Mouse (Mus musculus): ENCODE measurements around the gene Pole2. TPM values are rescaled to one million over a fixed set of nuclear protein-coding genes. Genes with fewer than 3 reads are reported as not detected.

The Pole2 gene
- polyA plus RNA-seq, 1 experiment, result 1.1 TPM

GRCm38 (mm10) chr12:69156436-69156835 is 71.6 kb downstream of the Pole2 start:
- TF ChIP-seq POLR2A (IDR thresholded peaks at IDR 0.05; ENCODE audit: extremely low read depth, insufficient read depth, low read length), result no peak
- no peak for TF ChIP-seq CTCF (IDR thresholded peaks at IDR 0.05; ENCODE audit: extremely low read depth, insufficient read depth, low read length)
- peaks cover 3% of the 10 kb centered on the region; the same call in 1 of the 2 replicates for H3K4me1 ChIP-seq (ENCODE audit: control insufficient read depth, insufficient read depth, low read length)

DNA sequence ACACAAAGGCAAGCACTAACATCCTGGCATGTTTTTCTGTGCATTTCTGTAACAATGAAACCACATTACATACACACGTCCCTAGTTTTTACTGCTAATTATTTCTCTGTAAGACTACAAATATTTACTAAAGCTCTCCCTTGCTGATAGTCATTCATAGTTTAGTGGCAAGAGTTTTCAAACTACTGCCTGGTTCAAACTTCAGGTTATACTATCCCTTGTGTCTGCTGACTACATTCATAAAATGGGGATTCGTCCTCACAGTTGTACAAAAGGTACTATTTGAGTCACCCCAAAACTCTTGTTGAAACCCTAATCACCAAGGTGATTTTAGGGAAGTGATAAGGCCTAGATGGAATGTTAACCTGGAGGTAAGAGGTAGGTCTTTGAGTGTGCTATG is 72.1 kb downstream of the Pole2 start:
- Histone ChIP-seq H3K27ac (ENCODE audit: insufficient read depth, low read length) (no peak overlapping the region), H3K4me3 (ENCODE audit: insufficient read depth, low read length) (no peak overlapping the region), H3K4me1 (ENCODE audit: control insufficient read depth, insufficient read depth, low read length) (peaks cover 3% of the 10 kb centered on the region; the same call in 1 of the 2 replicates)
- no peak for TF ChIP-seq CTCF (IDR thresholded peaks at IDR 0.05; ENCODE audit: extremely low read depth, insufficient read depth, low read length)
- no peak for TF ChIP-seq POLR2A (IDR thresholded peaks at IDR 0.05; ENCODE audit: extremely low read depth, insufficient read depth, low read length)

More at GRCm38 (mm10) chr12:69156436-69156835, 71.6 kb downstream of the Pole2 start:
- Histone ChIP-seq H3K4me3 (ENCODE audit: insufficient read depth, low read length) (no peak overlapping the region), H3K27ac (ENCODE audit: insufficient read depth, low read length) (no peak overlapping the region)

Other genes starting within 250 kb of the Pole2 start
- gene Rps29, start 69.0 kb downstream of the Pole2 start, polyA plus RNA-seq (2012; rRNA removed), result 1,487 and 1,750 TPM in 2 replicates
- gene Lrr1, start 59.4 kb downstream of the Pole2 start, polyA plus RNA-seq (2012; rRNA removed), result 0.13 and 0.15 TPM in 2 replicates
- gene Rpl36al, start 44.1 kb downstream of the Pole2 start, polyA plus RNA-seq (2012; rRNA removed), result 324 and 336 TPM in 2 replicates
- gene Mgat2, start 44.0 kb downstream of the Pole2 start, polyA plus RNA-seq (2012; rRNA removed), result 15.2 and 15.3 TPM in 2 replicates
- 0.61 and 0.64 TPM in 2 replicates for gene Gm49383, start 31.1 kb downstream of the Pole2 start, polyA plus RNA-seq (2012; rRNA removed)
- gene Dnaaf2, start 29.8 kb downstream of the Pole2 start, polyA plus RNA-seq (2012; rRNA removed), result 2.2 and 3.1 TPM in 2 replicates
- 1.1 and 3.1 TPM in 2 replicates for gene Gm49384, start 23.9 kb downstream of the Pole2 start, polyA plus RNA-seq (2012; rRNA removed)
- 11.5 and 14.1 TPM in 2 replicates for gene Klhdc1, start 13.0 kb upstream of the Pole2 start, polyA plus RNA-seq (2012; rRNA removed)
- 122 and 123 TPM in 2 replicates for gene Klhdc2, start 68.5 kb upstream of the Pole2 start, polyA plus RNA-seq (2012; rRNA removed)
- 33.7 and 34.4 TPM in 2 replicates for gene Nemf, start 129.0 kb upstream of the Pole2 start, polyA plus RNA-seq (2012; rRNA removed)
- gene Arf6, start 144.0 kb upstream of the Pole2 start, polyA plus RNA-seq (2012; rRNA removed), result 43.1 and 44.7 TPM in 2 replicates
- gene Gm9887, start 144.3 kb upstream of the Pole2 start, polyA plus RNA-seq (2012; rRNA removed), result 0.40 and 0.64 TPM in 2 replicates

Measured in cortical plate, adult 2 months (tissue).